Mouse (Mus musculus) thymus, adult 2 months (tissue): Measurements from ENCODE around the gene Bax.

Experiments
- CTCF ChIP-seq: fragments of 200-500 bp; IDR thresholded peaks from 2 replicates; pipeline ENCODE4 v1.5.1; 2012; ENCODE audit warnings: mild to moderate bottlenecking, control low read depth, low read length, moderate library complexity, borderline replicate concordance; ENCODE audit not compliant: control insufficient read depth, poor library complexity, insufficient read depth; ENCODE audit errors: extremely low read depth
- POLR2A ChIP-seq: fragments of 200-500 bp; IDR thresholded peaks from 2 replicates; pipeline ENCODE4 v1.6.1; 2012; ENCODE audit warnings: mild to moderate bottlenecking, low read length, control low read depth, moderate library complexity; ENCODE audit not compliant: control insufficient read depth, poor library complexity, insufficient read depth; ENCODE audit errors: extremely low read depth

GRCm38 (mm10) chr7:45433835-45434202, 32.9 kb downstream of the Bax start:
- TF ChIP-seq POLR2A, result 0 out of 2 replicates have a peak, but pooled peaks have one; percentile 10
- no peak for TF ChIP-seq CTCF
